Mouse (Mus musculus): ENCODE measurements at regions not wholly inside any gene's neighbourhood (a gene's known extent, or its start where the extent isn't known, plus 50 kb on each side); places are given as distances from the start of the nearest gene placed in this dataset.

GRCm38 (mm10) chr10:38609606-38610510 is 211.7 kb downstream of the Rfpl4b start:
- Histone ChIP-seq H3K27me3 (ENCODE audit: insufficient read depth, low read length) (no peaks in the 10 kb centered on the region), H3K4me1 (replicated peaks; ENCODE audit: low read depth, low read length) (no peaks in the 10 kb centered on the region), H3K4me3 (replicated peaks; ENCODE audit: low read length) (no peak overlapping the region), H3K9me3 (ENCODE audit: low read length) (peaks cover 59% of the 10 kb centered on the region), H3K36me3 (ENCODE audit: insufficient read depth, low read length) (peaks cover 9% of the 10 kb centered on the region; the same call in 1 of the 2 replicates)
- TF ChIP-seq CTCF (conservative IDR thresholded peaks at IDR 0.05; ENCODE audit: low read length) = no peak
- TF ChIP-seq POU5F1 (IDR thresholded peaks at IDR 0.05; ENCODE audit: borderline replicate concordance, low read length) = no peak
- peak; percentile 87 for TF ChIP-seq NANOG (IDR thresholded peaks at IDR 0.05; ENCODE audit: borderline replicate concordance, low read length)

GRCm38 (mm10) chr10:38586061-38586460 is 235.5 kb downstream of the Rfpl4b start:
- Histone ChIP-seq H3K4me3 (replicated peaks; ENCODE audit: low read length) (no peak overlapping the region), H3K4me1 (replicated peaks; ENCODE audit: low read depth, low read length) (no peaks in the 10 kb centered on the region), H3K9me3 (ENCODE audit: low read length) (peaks cover 39% of the 10 kb centered on the region), H3K36me3 (ENCODE audit: insufficient read depth, low read length) (no peaks in the 10 kb centered on the region), H3K27me3 (ENCODE audit: insufficient read depth, low read length) (no peaks in the 10 kb centered on the region)
- no peak for TF ChIP-seq CTCF (conservative IDR thresholded peaks at IDR 0.05; ENCODE audit: low read length)
- no peak for TF ChIP-seq NANOG (IDR thresholded peaks at IDR 0.05; ENCODE audit: borderline replicate concordance, low read length)
- no peak for TF ChIP-seq POU5F1 (IDR thresholded peaks at IDR 0.05; ENCODE audit: borderline replicate concordance, low read length)

- H3K9me3 ChIP-seq (ENCODE audit: low read length) = no peaks in the 10 kb centered on the region
- H3K27me3 ChIP-seq (ENCODE audit: insufficient read depth, low read length) = no peaks in the 10 kb centered on the region
- H3K4me3 ChIP-seq (replicated peaks; ENCODE audit: low read length) = no peak overlapping the region
- H3K36me3 ChIP-seq (ENCODE audit: insufficient read depth, low read length) = no peaks in the 10 kb centered on the region
- no peaks in the 10 kb centered on the region for H3K4me1 ChIP-seq (replicated peaks; ENCODE audit: low read depth, low read length)
- no peak for TF ChIP-seq NANOG (IDR thresholded peaks at IDR 0.05; ENCODE audit: borderline replicate concordance, low read length)
- TF ChIP-seq CTCF (conservative IDR thresholded peaks at IDR 0.05; ENCODE audit: low read length) = no peak
- TF ChIP-seq POU5F1 (IDR thresholded peaks at IDR 0.05; ENCODE audit: borderline replicate concordance, low read length) = no peak
These were observed 245.9 kb downstream of the Rfpl4b start for GRCm38 (mm10) chr10:38575726-38576125.

- H3K4me1 ChIP-seq (replicated peaks; ENCODE audit: low read depth, low read length) = no peaks in the 10 kb centered on the region
- H3K9me3 ChIP-seq (ENCODE audit: low read length) = no peaks in the 10 kb centered on the region
- no peak for TF ChIP-seq NANOG (IDR thresholded peaks at IDR 0.05; ENCODE audit: borderline replicate concordance, low read length)
- no peak for TF ChIP-seq POU5F1 (IDR thresholded peaks at IDR 0.05; ENCODE audit: borderline replicate concordance, low read length)
- TF ChIP-seq CTCF (conservative IDR thresholded peaks at IDR 0.05; ENCODE audit: low read length) = no peak
- no peak overlapping the region for H3K4me3 ChIP-seq (replicated peaks; ENCODE audit: low read length)
- H3K27me3 ChIP-seq (ENCODE audit: insufficient read depth, low read length) = no peaks in the 10 kb centered on the region
- H3K36me3 ChIP-seq (ENCODE audit: insufficient read depth, low read length) = no peaks in the 10 kb centered on the region
These were observed 247.9 kb downstream of the Rfpl4b start for GRCm38 (mm10) chr10:38573728-38574127.

GRCm38 (mm10) chr10:38573146-38573545 is 248.4 kb downstream of the Rfpl4b start:
- Histone ChIP-seq H3K27me3 (ENCODE audit: insufficient read depth, low read length) (no peaks in the 10 kb centered on the region), H3K9me3 (ENCODE audit: low read length) (no peaks in the 10 kb centered on the region), H3K36me3 (ENCODE audit: insufficient read depth, low read length) (no peaks in the 10 kb centered on the region), H3K4me3 (replicated peaks; ENCODE audit: low read length) (no peak overlapping the region), H3K4me1 (replicated peaks; ENCODE audit: low read depth, low read length) (no peaks in the 10 kb centered on the region)
- TF ChIP-seq CTCF (conservative IDR thresholded peaks at IDR 0.05; ENCODE audit: low read length) (no peak), POU5F1 (IDR thresholded peaks at IDR 0.05; ENCODE audit: borderline replicate concordance, low read length) (no peak), NANOG (IDR thresholded peaks at IDR 0.05; ENCODE audit: borderline replicate concordance, low read length) (no peak)

GRCm38 (mm10) chr10:38567270-38567669 is 254.3 kb downstream of the Rfpl4b start:
- H3K36me3 ChIP-seq (ENCODE audit: insufficient read depth, low read length) = no peaks in the 10 kb centered on the region
- H3K4me1 ChIP-seq (replicated peaks; ENCODE audit: low read depth, low read length) = no peaks in the 10 kb centered on the region
- no peaks in the 10 kb centered on the region for H3K27me3 ChIP-seq (ENCODE audit: insufficient read depth, low read length)
- no peaks in the 10 kb centered on the region for H3K9me3 ChIP-seq (ENCODE audit: low read length)
- TF ChIP-seq NANOG (IDR thresholded peaks at IDR 0.05; ENCODE audit: borderline replicate concordance, low read length) (no peak), POU5F1 (IDR thresholded peaks at IDR 0.05; ENCODE audit: borderline replicate concordance, low read length) (no peak), CTCF (conservative IDR thresholded peaks at IDR 0.05; ENCODE audit: low read length) (no peak)
- H3K4me3 ChIP-seq (replicated peaks; ENCODE audit: low read length) = no peak overlapping the region

GRCm38 (mm10) chr10:38566361-38566760 is 255.2 kb downstream of the Rfpl4b start:
- H3K36me3 ChIP-seq (ENCODE audit: insufficient read depth, low read length) = no peaks in the 10 kb centered on the region
- H3K9me3 ChIP-seq (ENCODE audit: low read length) = no peaks in the 10 kb centered on the region
- no peak overlapping the region for H3K4me3 ChIP-seq (replicated peaks; ENCODE audit: low read length)
- H3K4me1 ChIP-seq (replicated peaks; ENCODE audit: low read depth, low read length) = no peaks in the 10 kb centered on the region
- TF ChIP-seq POU5F1 (IDR thresholded peaks at IDR 0.05; ENCODE audit: borderline replicate concordance, low read length) (no peak), CTCF (conservative IDR thresholded peaks at IDR 0.05; ENCODE audit: low read length) (no peak), NANOG (IDR thresholded peaks at IDR 0.05; ENCODE audit: borderline replicate concordance, low read length) (no peak)
- no peaks in the 10 kb centered on the region for H3K27me3 ChIP-seq (ENCODE audit: insufficient read depth, low read length)

- Histone ChIP-seq H3K4me3 (replicated peaks; ENCODE audit: low read length) (no peak overlapping the region), H3K4me1 (replicated peaks; ENCODE audit: low read depth, low read length) (peaks cover 9% of the 10 kb centered on the region), H3K27me3 (ENCODE audit: insufficient read depth, low read length) (no peaks in the 10 kb centered on the region), H3K9me3 (ENCODE audit: low read length) (no peaks in the 10 kb centered on the region), H3K36me3 (ENCODE audit: insufficient read depth, low read length) (no peaks in the 10 kb centered on the region)
- TF ChIP-seq CTCF (conservative IDR thresholded peaks at IDR 0.05; ENCODE audit: low read length) (no peak), NANOG (IDR thresholded peaks at IDR 0.05; ENCODE audit: borderline replicate concordance, low read length) (no peak), POU5F1 (IDR thresholded peaks at IDR 0.05; ENCODE audit: borderline replicate concordance, low read length) (no peak)
These were observed 266.5 kb downstream of the Rfpl4b start for GRCm38 (mm10) chr10:38555040-38555439.
